Mouse (Mus musculus) E14TG2a.4 (cell line): ENCODE measurements at regions not wholly inside any gene's neighbourhood (a gene's known extent, or its start where the extent isn't known, plus 50 kb on each side); places are given as distances from the start of the nearest gene placed in this dataset.
A peak's percentile ranks its signal among the peaks of the same experiment; 100 is the strongest.
"Not testable (repeated sequence)": the region's sequence is repeated elsewhere in the genome, so short reads cannot be mapped to it uniquely, and the experiment has no call there.

Experiments used
- H3K27me3 ChIP-seq: 2 replicates; pipeline ENCODE4 v1.6.1; 2014; ENCODE audit warnings: low read length, control low read depth; ENCODE audit not compliant: insufficient read depth
- H3K36me3 ChIP-seq: 2 replicates; pipeline ENCODE4 v1.6.1; 2014; ENCODE audit warnings: low read length, control low read depth; ENCODE audit not compliant: insufficient read depth
- H3K4me1 ChIP-seq: replicated peaks from 2 replicates; pipeline ENCODE4 v1.6.1; 2014; ENCODE audit warnings: low read depth, low read length, control low read depth
- H3K4me3 ChIP-seq: replicated peaks from 2 replicates; pipeline ENCODE4 v1.5.1; 2014; ENCODE audit warnings: mild to moderate bottlenecking, low read length
- H3K9me3 ChIP-seq: 2 replicates; pipeline ENCODE4 v1.6.1; 2014; ENCODE audit warnings: low read length, control low read depth
- CTCF ChIP-seq: conservative IDR thresholded peaks from 2 replicates; pipeline ENCODE4 v1.5.1; 2014; ENCODE audit warnings: low read length
- NANOG ChIP-seq: IDR thresholded peaks from 2 replicates; pipeline ENCODE4 v1.6.1; 2014; ENCODE audit warnings: borderline replicate concordance, low read length, mixed read lengths
- POU5F1 ChIP-seq: IDR thresholded peaks from 2 replicates; pipeline ENCODE4 v1.6.1; 2014; ENCODE audit warnings: low read length, borderline replicate concordance

GRCm38 (mm10) chr8:103644106-103644505, 457.3 kb upstream of the Cdh5 start:
- TF ChIP-seq POU5F1 (no peak), NANOG (no peak), CTCF (no peak)
- Histone ChIP-seq H3K4me1 (no peaks in the 10 kb centered on the region), H3K27me3 (no peaks in the 10 kb centered on the region), H3K4me3 (no peak overlapping the region), H3K36me3 (no peaks in the 10 kb centered on the region), H3K9me3 (no peaks in the 10 kb centered on the region)

- Histone ChIP-seq H3K4me1 (no peaks in the 10 kb centered on the region), H3K27me3 (no peaks in the 10 kb centered on the region), H3K4me3 (no peak overlapping the region), H3K36me3 (no peaks in the 10 kb centered on the region), H3K9me3 (no peaks in the 10 kb centered on the region)
- TF ChIP-seq POU5F1 (no peak), NANOG (no peak), CTCF (no peak)
Measured at GRCm38 (mm10) chr8:103644845-103645244, 456.6 kb upstream of the Cdh5 start.

- Histone ChIP-seq H3K4me3 (no peak overlapping the region), H3K4me1 (no peaks in the 10 kb centered on the region), H3K9me3 (no peaks in the 10 kb centered on the region), H3K36me3 (no peaks in the 10 kb centered on the region), H3K27me3 (no peaks in the 10 kb centered on the region)
- no peak for TF ChIP-seq CTCF
- no peak for TF ChIP-seq POU5F1
- TF ChIP-seq NANOG, result no peak
Measured at GRCm38 (mm10) chr8:103664796-103665195, 436.6 kb upstream of the Cdh5 start.

GRCm38 (mm10) chr8:103686233-103686632, 415.2 kb upstream of the Cdh5 start:
- H3K27me3 ChIP-seq, H3K9me3 ChIP-seq, H3K36me3 ChIP-seq, H3K4me1 ChIP-seq, H3K4me3 ChIP-seq: not testable (repeated sequence)
- peak; percentile 55 for TF ChIP-seq CTCF

GRCm38 (mm10) chr8:103690438-103690837, 411.0 kb upstream of the Cdh5 start:
- H3K9me3 ChIP-seq, result no peaks in the 10 kb centered on the region
- H3K4me1 ChIP-seq, result no peaks in the 10 kb centered on the region
- no peaks in the 10 kb centered on the region for H3K36me3 ChIP-seq
- no peak for TF ChIP-seq POU5F1
- TF ChIP-seq CTCF, result no peak
- TF ChIP-seq NANOG, result no peak
- 0 out of 2 replicates have a peak, but pooled peaks cover 2% of the 10 kb centered on the region for H3K27me3 ChIP-seq
- no peak overlapping the region for H3K4me3 ChIP-seq

- no peaks in the 10 kb centered on the region for H3K4me1 ChIP-seq
- TF ChIP-seq POU5F1, result no peak
- TF ChIP-seq NANOG, result no peak
- no peak for TF ChIP-seq CTCF
- H3K36me3 ChIP-seq, result no peaks in the 10 kb centered on the region
- no peak overlapping the region for H3K4me3 ChIP-seq
- H3K27me3 ChIP-seq, result 0 out of 2 replicates have a peak, but pooled peaks cover 2% of the 10 kb centered on the region
- H3K9me3 ChIP-seq, result peaks cover 8% of the 10 kb centered on the region; the same call in 1 of the 2 replicates
Measured at GRCm38 (mm10) chr8:103693531-103693930, 407.9 kb upstream of the Cdh5 start.

- Histone ChIP-seq H3K36me3 (no peaks in the 10 kb centered on the region), H3K4me3 (no peak overlapping the region), H3K9me3 (peaks cover 8% of the 10 kb centered on the region; the same call in 1 of the 2 replicates), H3K4me1 (no peaks in the 10 kb centered on the region), H3K27me3 (0 out of 2 replicates have a peak, but pooled peaks cover 2% of the 10 kb centered on the region)
- TF ChIP-seq CTCF (no peak), POU5F1 (no peak), NANOG (no peak)
Measured at GRCm38 (mm10) chr8:103694331-103694891, 407.0 kb upstream of the Cdh5 start.

GRCm38 (mm10) chr8:103699016-103699520, 402.4 kb upstream of the Cdh5 start:
- H3K4me3 ChIP-seq, result no peak overlapping the region
- no peaks in the 10 kb centered on the region for H3K4me1 ChIP-seq
- no peak for TF ChIP-seq POU5F1
- TF ChIP-seq NANOG, result no peak
- no peak for TF ChIP-seq CTCF
- 0 out of 2 replicates have a peak, but pooled peaks cover 2% of the 10 kb centered on the region for H3K27me3 ChIP-seq
- no peaks in the 10 kb centered on the region for H3K36me3 ChIP-seq
- peaks cover 8% of the 10 kb centered on the region; the same call in 1 of the 2 replicates for H3K9me3 ChIP-seq

- no peak overlapping the region for H3K4me3 ChIP-seq
- no peaks in the 10 kb centered on the region for H3K36me3 ChIP-seq
- H3K9me3 ChIP-seq, result peaks cover 15% of the 10 kb centered on the region
- TF ChIP-seq NANOG (no peak), POU5F1 (no peak), CTCF (no peak)
- no peaks in the 10 kb centered on the region for H3K27me3 ChIP-seq
- no peaks in the 10 kb centered on the region for H3K4me1 ChIP-seq
Measured at GRCm38 (mm10) chr8:103702236-103702635, 399.2 kb upstream of the Cdh5 start.
